Mouse (Mus musculus) MN1 (cell line): ENCODE data around the gene Ncor1.
"Not testable (repeated sequence)": the region's sequence is repeated elsewhere in the genome, so short reads cannot be mapped to it uniquely, and the experiment has no call there.

Experiments
- DNase-seq: peaks from one replicate; pipeline ENCODE4 v3.0.0-alpha.2; 2016; ENCODE audit warnings: low spot score

Gene Ncor1

GRCm38 (mm10) chr11:62458276-62458724 lies at the start of gene Ncor1, which contains the start of gene Pigl:
Gene Ncor1 (minus strand): TSS chr11:62458541.
Gene Pigl (plus strand): TSS chr11:62458460.
- peak; percentile 87 for DNase-seq

- no peak for DNase-seq
Observed at GRCm38 (mm10) chr11:62507683-62508082, 49.3 kb upstream of the Ncor1 start.

- no peak for DNase-seq
Observed at GRCm38 (mm10) chr11:62500529-62500928, 42.2 kb upstream of the Ncor1 start.

- no peak for DNase-seq
Observed at GRCm38 (mm10) chr11:62498802-62499201, 40.5 kb upstream of the Ncor1 start.

- DNase-seq: no peak
Observed at GRCm38 (mm10) chr11:62497181-62497580, 38.8 kb upstream of the Ncor1 start.

GRCm38 (mm10) chr11:62496151-62496715 lies 37.9 kb upstream of the Ncor1 start:
- peak; percentile 65 for DNase-seq

- DNase-seq: peak; percentile 16
Observed at GRCm38 (mm10) chr11:62495276-62495801, 37.0 kb upstream of the Ncor1 start.

GRCm38 (mm10) chr11:62494754-62495275 lies 36.5 kb upstream of the Ncor1 start:
- DNase-seq: peak; percentile 53

GRCm38 (mm10) chr11:62493701-62494100 lies 35.4 kb upstream of the Ncor1 start:
- DNase-seq: no peak

GRCm38 (mm10) chr11:62487540-62488350 lies 29.4 kb upstream of the Ncor1 start:
- DNase-seq: no peak

- DNase-seq: no peak
Observed at GRCm38 (mm10) chr11:62486949-62487348, 28.6 kb upstream of the Ncor1 start.

- DNase-seq: no peak
Observed at GRCm38 (mm10) chr11:62479581-62479980, 21.2 kb upstream of the Ncor1 start.

GRCm38 (mm10) chr11:62478931-62479330 lies 20.6 kb upstream of the Ncor1 start:
- no peak for DNase-seq

GRCm38 (mm10) chr11:62476156-62476555 lies 17.8 kb upstream of the Ncor1 start:
- DNase-seq: no peak

- DNase-seq: no peak
Observed at GRCm38 (mm10) chr11:62473516-62473915, 15.2 kb upstream of the Ncor1 start.

GRCm38 (mm10) chr11:62470451-62470850 lies 12.1 kb upstream of the Ncor1 start:
- DNase-seq: no peak

- not testable (repeated sequence) for DNase-seq
Observed at GRCm38 (mm10) chr11:62467289-62467688, 8.9 kb upstream of the Ncor1 start.

GRCm38 (mm10) chr11:62466546-62466945 lies 8.2 kb upstream of the Ncor1 start:
- no peak for DNase-seq

- no peak for DNase-seq
Observed at GRCm38 (mm10) chr11:62465849-62466248, 7.5 kb upstream of the Ncor1 start.

- DNase-seq: no peak
Observed at GRCm38 (mm10) chr11:62464696-62465095, 6.4 kb upstream of the Ncor1 start.

GRCm38 (mm10) chr11:62463225-62463915 lies 5.0 kb upstream of the Ncor1 start:
- DNase-seq: no peak

GRCm38 (mm10) chr11:62462529-62462928 lies 4.2 kb upstream of the Ncor1 start:
- DNase-seq: not testable (repeated sequence)
